10 mouse cellular contexts compared by ENCODE assay signal in genomic region chr11:108947425-108948184, GRCm38 (mm10). TPM values are rescaled to one million over a fixed set of nuclear protein-coding genes. Genes with fewer than 3 reads are reported as not detected.
DNase-seq lines count a peak whose midpoint lies in the region; ATAC-seq and TF ChIP-seq lines count a peak whose summit lies in the region.
"Had no signal": no experiment of that assay in that cellular context is flagged by ENCODE, and none has a peak within 500 bp of the region (broad histone marks: within the 10 kb centered on the region; RNA-seq: fewer than 3 reads in every experiment).

No protein-coding gene starts in this region.

- TF ChIP-seq CTCF in liver, adult 2 months (IDR thresholded peaks at IDR 0.05; ENCODE audit: low read depth, low read length): no peak

- H3K36me3 ChIP-seq in liver, adult 2 months (ENCODE audit: control insufficient read depth, insufficient read depth, low read length): peaks cover 3% of the 10 kb centered on the region; the same call in 1 of the 2 replicates
- peaks cover 24% of the 10 kb centered on the region for H3K36me3 ChIP-seq in liver, embryonic 12.5 days
- peaks cover 38% of the 10 kb centered on the region for H3K36me3 ChIP-seq in hindbrain, embryonic 16.5 days (ENCODE audit: control insufficient read depth, insufficient read depth, low read length)

- WGBS in liver, adult 2 months: 53% methylated on average over 20 of the region's 20 CpGs
- 71% methylated on average over 20 of the region's 20 CpGs for WGBS in liver, embryonic 12.5 days (ENCODE audit: insufficient replicate concordance)
- WGBS in hindbrain, embryonic 16.5 days: 59% methylated on average over 20 of the region's 20 CpGs

- peak; percentile 49 to 76 for DNase-seq in adrenal gland, adult (ENCODE audit: inconsistent age in 2 of 2, low spot score in 1 of 2)
- DNase-seq in adrenal gland, postnatal 4 days (ENCODE audit: low spot score in 2 of 2): no peak
- DNase-seq in liver, adult 2 months (ENCODE audit: extremely low read depth, low read depth, low spot score): peak; percentile 63
- peak; percentile 76 for DNase-seq in mesoderm, embryonic 11.5 days (ENCODE audit: low read depth, low spot score)
- no peak for DNase-seq in yolk sac, embryonic 10.5 days (ENCODE audit: low spot score)
- no peak for DNase-seq in layer of hippocampus, postnatal 10 days (ENCODE audit: low spot score in 2 of 2)
- DNase-seq: cerebellum, adult 8-10 months; liver had no signal

- no peaks in the 10 kb centered on the region for H3K27me3 ChIP-seq in liver, adult 2 months (ENCODE audit: control insufficient read depth, insufficient read depth, low read length)
- no peaks in the 10 kb centered on the region for H3K27me3 ChIP-seq in liver, embryonic 12.5 days (replicated peaks)
- no peaks in the 10 kb centered on the region for H3K27me3 ChIP-seq in hindbrain, embryonic 16.5 days (replicated peaks; ENCODE audit: control insufficient read depth, insufficient read depth, low read length)

- H3K9ac ChIP-seq in liver, adult 2 months (ENCODE audit: low read depth, low read length): no peak overlapping the region
- H3K9ac ChIP-seq in liver, embryonic 12.5 days: no peak overlapping the region
- peak overlapping the region; percentile 2; the same call in 1 of the 2 replicates for H3K9ac ChIP-seq in hindbrain, embryonic 16.5 days (ENCODE audit: low read depth, low read length)

- ATAC-seq in liver, embryonic 12.5 days: no peak
- no peak for ATAC-seq in hindbrain, embryonic 16.5 days

- H3K79me2 ChIP-seq in liver, adult 2 months (ENCODE audit: control insufficient read depth, insufficient read depth, low read length): no peaks in the 10 kb centered on the region

- no peak for TF ChIP-seq POLR2A in liver, adult 2 months (IDR thresholded peaks at IDR 0.05; ENCODE audit: extremely low read depth, insufficient read depth, low read length)

- H3K27ac ChIP-seq in liver, adult 2 months (replicated peaks; ENCODE audit: insufficient read depth, low read depth, low read length): no peak overlapping the region
- no peak overlapping the region for H3K27ac ChIP-seq in liver, embryonic 12.5 days
- peak overlapping the region; percentile 39; the same call in 1 of the 2 replicates for H3K27ac ChIP-seq in hindbrain, embryonic 16.5 days (ENCODE audit: low read depth, low read length)

- no peak overlapping the region for H3K4me2 ChIP-seq in liver, embryonic 12.5 days
- no peak overlapping the region for H3K4me2 ChIP-seq in hindbrain, embryonic 16.5 days (ENCODE audit: low read length)

- no peak overlapping the region for H3K4me3 ChIP-seq in liver, adult 2 months (ENCODE audit: insufficient read depth, low read depth, low read length)
- H3K4me3 ChIP-seq in liver, embryonic 12.5 days: no peak overlapping the region
- no peak overlapping the region for H3K4me3 ChIP-seq in hindbrain, embryonic 16.5 days (ENCODE audit: low read length)

- no peaks in the 10 kb centered on the region for H3K4me1 ChIP-seq in liver, adult 2 months (ENCODE audit: control insufficient read depth, insufficient read depth, low read length)
- H3K4me1 ChIP-seq in liver, embryonic 12.5 days: no peaks in the 10 kb centered on the region
- H3K4me1 ChIP-seq in hindbrain, embryonic 16.5 days (ENCODE audit: control insufficient read depth, insufficient read depth, low read depth, low read length): peaks cover 16% of the 10 kb centered on the region

- H3K9me3 ChIP-seq in liver, embryonic 12.5 days (replicated peaks): no peaks in the 10 kb centered on the region
- H3K9me3 ChIP-seq in hindbrain, embryonic 16.5 days (ENCODE audit: control insufficient read depth, low read length): no peaks in the 10 kb centered on the region

RNA-seq across cellular contexts. Expression of gene Axin2, which starts 27.5 kb away (rescaled TPM):
- total RNA-seq in adrenal gland, postnatal 4 days (2021): 10 to 100 TPM; 48.9 to 52.8 TPM
- total RNA-seq in liver, adult 2 months (2014; rRNA removed): 3.2 and 4.0 TPM in 2 replicates
- 5.8 TPM in 2 replicates for polyA plus RNA-seq in liver, adult 2 months (2012; rRNA removed)
- 0.41 and 0.85 TPM in 2 replicates for polyA plus RNA-seq in liver, embryonic 12.5 days (2016; fragmentation: Nextera tagmentation; extraction: Ambion mirVana)
- polyA plus RNA-seq in hindbrain, embryonic 16.5 days (2015; fragmentation: Nextera tagmentation; extraction: Ambion mirVana): 7.2 and 7.7 TPM in 2 replicates
- total RNA-seq in layer of hippocampus, postnatal 10 days (2021): 10 to 100 TPM; 30.3 to 32.6 TPM

Comparison
In these comparisons a context has a peak if more than half of its experiments do, and no peak if none do; other contexts are left out.
1. DNase-seq: peak in adrenal gland, adult (2 of 2), liver, adult 2 months (single experiment) and mesoderm, embryonic 11.5 days (single experiment); none in adrenal gland, postnatal 4 days (0 of 2), yolk sac, embryonic 10.5 days (single experiment) and layer of hippocampus, postnatal 10 days (0 of 2).